In the genomic region with DNA sequence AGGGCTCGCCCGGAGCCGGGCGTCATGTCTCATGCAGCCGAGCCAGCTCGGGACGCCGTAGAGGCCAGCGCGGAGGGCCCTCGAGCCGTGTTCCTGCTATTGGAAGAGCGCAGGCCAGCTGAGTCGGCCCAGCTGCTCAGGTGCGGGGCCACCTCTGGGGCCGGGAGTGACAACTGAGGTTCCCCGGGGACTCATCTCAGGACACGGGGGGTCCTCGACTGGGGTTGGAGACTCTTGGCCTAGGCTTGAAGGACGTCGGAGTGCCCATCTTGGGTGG, we compare ENCODE assay signal across 9 mouse cellular contexts. TPM values are rescaled to one million over a fixed set of nuclear protein-coding genes. Genes with fewer than 3 reads are reported as not detected.
DNase-seq lines count a peak whose midpoint lies in the region; ATAC-seq and TF ChIP-seq lines count a peak whose summit lies in the region.
"Had no signal": no experiment of that assay in that cellular context is flagged by ENCODE, and none has a peak within 500 bp of the region (broad histone marks: within the 10 kb centered on the region; RNA-seq: fewer than 3 reads in every experiment).

No protein-coding gene starts in this region.

- peak overlapping the region; percentile 91 for H3K27ac ChIP-seq in gastrocnemius, adult 2 months
- H3K27ac ChIP-seq in testis, adult 2 months (ENCODE audit: control insufficient read depth, insufficient read depth, low read depth, low read length) = peak overlapping the region; percentile 51
- peak overlapping the region; percentile 77 for H3K27ac ChIP-seq in limb, embryonic 15.5 days
- peak overlapping the region; percentile 89 for H3K27ac ChIP-seq in stomach, postnatal 0 days (replicated peaks)

- H3K4me3 ChIP-seq in gastrocnemius, adult 2 months = peak overlapping the region; percentile 88
- peak overlapping the region; percentile 88 for H3K4me3 ChIP-seq in testis, adult 2 months (ENCODE audit: control insufficient read depth, low read depth, low read length)
- H3K4me3 ChIP-seq in limb, embryonic 15.5 days = peak overlapping the region; percentile 62
- H3K4me3 ChIP-seq in stomach, postnatal 0 days (ENCODE audit: low read depth, low read length) = peak overlapping the region; percentile 54

- H3K9ac ChIP-seq in limb, embryonic 15.5 days = peak overlapping the region; percentile 56
- H3K9ac ChIP-seq in stomach, postnatal 0 days (ENCODE audit: low read length) = peak overlapping the region; percentile 71

- no peak for TF ChIP-seq CTCF in gastrocnemius, adult 2 months (IDR thresholded peaks at IDR 0.05)
- no peak for TF ChIP-seq CTCF in testis, adult 2 months (IDR thresholded peaks at IDR 0.05; ENCODE audit: control insufficient read depth, insufficient read depth, insufficient replicate concordance, low read depth, low read length)
- TF ChIP-seq CTCF in stomach, postnatal 0 days (IDR thresholded peaks at IDR 0.05; ENCODE audit: low read depth) = no peak

- no peaks in the 10 kb centered on the region for H3K36me3 ChIP-seq in testis, adult 2 months (ENCODE audit: control insufficient read depth, insufficient read depth, low read length)
- H3K36me3 ChIP-seq in limb, embryonic 15.5 days = peaks cover 14% of the 10 kb centered on the region
- H3K36me3 ChIP-seq in stomach, postnatal 0 days (ENCODE audit: control insufficient read depth, insufficient read depth, low read length) = no peaks in the 10 kb centered on the region

- no peaks in the 10 kb centered on the region for H3K27me3 ChIP-seq in testis, adult 2 months (ENCODE audit: control insufficient read depth, insufficient read depth, low read length)
- no peaks in the 10 kb centered on the region for H3K27me3 ChIP-seq in limb, embryonic 15.5 days
- H3K27me3 ChIP-seq in stomach, postnatal 0 days (ENCODE audit: control insufficient read depth, insufficient read depth, low read length) = no peaks in the 10 kb centered on the region

- ATAC-seq in limb, embryonic 15.5 days (ENCODE audit: insufficient number of reproducible peaks, low FRiP score, low TSS enrichment, low read depth) = no peak
- ATAC-seq in stomach, postnatal 0 days (ENCODE audit: low FRiP score, low TSS enrichment) = no peak

- no peak for TF ChIP-seq EP300 in stomach, postnatal 0 days (optimal IDR thresholded peaks at IDR 0.05)

- no peaks in the 10 kb centered on the region for H3K9me3 ChIP-seq in limb, embryonic 15.5 days
- no peaks in the 10 kb centered on the region for H3K9me3 ChIP-seq in stomach, postnatal 0 days (ENCODE audit: control insufficient read depth, low read length)

- no peak for DNase-seq in gastrocnemius, adult 2 months
- DNase-seq in gastrocnemius, adult 18-20 months (ENCODE audit: low spot score) = no peak
- DNase-seq in testis, postnatal 10 days (ENCODE audit: low spot score) = no peak
- no peak for DNase-seq in stomach, postnatal 0 days (ENCODE audit: low spot score)
- no peak for DNase-seq in adrenal gland, adult 18-20 months (ENCODE audit: low spot score in 2 of 2)
- DNase-seq in natural killer cell, adult 2 months (ENCODE audit: low spot score in 2 of 2) = no peak

- peaks cover 7% of the 10 kb centered on the region for H3K4me1 ChIP-seq in testis, adult 2 months (ENCODE audit: control insufficient read depth, insufficient read depth, low read length)
- H3K4me1 ChIP-seq in limb, embryonic 15.5 days = peaks cover 20% of the 10 kb centered on the region
- no peaks in the 10 kb centered on the region for H3K4me1 ChIP-seq in stomach, postnatal 0 days (replicated peaks; ENCODE audit: control insufficient read depth, insufficient read depth)

- intact Hi-C loops in gastrocnemius, adult 2 months (cut with DNase I) = loop anchor here (1.0 kb wide), 1 partner anchor 25 kb away; no protein-coding TSS in a partner anchor

- 28% methylated on average over 21 of the region's 21 CpGs for WGBS in limb, embryonic 15.5 days
- 19% methylated on average over 16 of the region's 21 CpGs for WGBS in stomach, postnatal 0 days

- TF ChIP-seq POLR2A in testis, adult 2 months (IDR thresholded peaks at IDR 0.05; ENCODE audit: control insufficient read depth, low read depth, low read length) = no peak

- peak overlapping the region; percentile 55 for H3K4me2 ChIP-seq in limb, embryonic 15.5 days
- H3K4me2 ChIP-seq in stomach, postnatal 0 days (replicated peaks; ENCODE audit: low read depth) = peak overlapping the region; percentile 61

RNA-seq across cellular contexts. Expression of gene Tfe3, which starts 0.5 kb away (rescaled TPM):
- total RNA-seq in gastrocnemius, adult 2 months (2021) = 10 to 100 TPM; 10.9 to 11.1 TPM
- 1 to 10 TPM; 7.9 to 9.2 TPM for total RNA-seq in gastrocnemius, adult 18-20 months (2021)
- 11.9 and 14.2 TPM in 2 replicates for polyA plus RNA-seq in testis, adult 2 months (2012; rRNA removed)
- polyA plus RNA-seq in limb, embryonic 15.5 days (2015; fragmentation: Nextera tagmentation; extraction: Ambion mirVana) = 30.5 and 31.9 TPM in 2 replicates
- 17.3 and 18.2 TPM in 2 replicates for polyA plus RNA-seq in stomach, postnatal 0 days (2015; fragmentation: Nextera tagmentation; extraction: Ambion mirVana)
- total RNA-seq in adrenal gland, adult 18-20 months (2021) = 10 to 100 TPM; 41.9 to 56.9 TPM

RNA-seq across cellular contexts. Expression of gene Ccdc120, which starts 12.2 kb away (rescaled TPM):
- total RNA-seq in gastrocnemius, adult 2 months (2021) = under 1 TPM; 0.28 to 0.75 TPM
- total RNA-seq in gastrocnemius, adult 18-20 months (2021) = under 1 TPM; 0.34 to 0.50 TPM
- polyA plus RNA-seq in testis, adult 2 months (2012; rRNA removed) = 1.8 and 3.2 TPM in 2 replicates
- 14.9 and 21.8 TPM in 2 replicates for polyA plus RNA-seq in limb, embryonic 15.5 days (2015; fragmentation: Nextera tagmentation; extraction: Ambion mirVana)
- polyA plus RNA-seq in stomach, postnatal 0 days (2015; fragmentation: Nextera tagmentation; extraction: Ambion mirVana) = 21.5 and 23.0 TPM in 2 replicates
- total RNA-seq in adrenal gland, adult 18-20 months (2021) = 1 to 10 TPM; 2.0 to 2.6 TPM
- total RNA-seq: neutrophil, adult 5-6 weeks had no signal

RNA-seq across cellular contexts. Expression of gene Gripap1, which starts 26.7 kb away (rescaled TPM):
- 10 to 100 TPM; 16.7 to 22.8 TPM for total RNA-seq in gastrocnemius, adult 2 months (2021)
- total RNA-seq in gastrocnemius, adult 18-20 months (2021) = 10 to 100 TPM; 16.7 to 19.5 TPM
- polyA plus RNA-seq in testis, adult 2 months (2012; rRNA removed) = 11.3 and 11.9 TPM in 2 replicates
- 37.8 and 40.3 TPM in 2 replicates for polyA plus RNA-seq in limb, embryonic 15.5 days (2015; fragmentation: Nextera tagmentation; extraction: Ambion mirVana)
- 20.0 and 20.9 TPM in 2 replicates for polyA plus RNA-seq in stomach, postnatal 0 days (2015; fragmentation: Nextera tagmentation; extraction: Ambion mirVana)
- total RNA-seq in adrenal gland, adult 18-20 months (2021) = 10 to 100 TPM; 52.4 to 54.4 TPM

RNA-seq across cellular contexts. Expression of gene Praf2, which starts 34.6 kb away (rescaled TPM):
- 1 to 10 TPM; 3.3 to 6.7 TPM for total RNA-seq in gastrocnemius, adult 2 months (2021)
- 1 to 10 TPM; 5.0 to 5.6 TPM for total RNA-seq in gastrocnemius, adult 18-20 months (2021)
- 1.5 and 2.8 TPM in 2 replicates for polyA plus RNA-seq in testis, adult 2 months (2012; rRNA removed)
- 80.8 and 86.1 TPM in 2 replicates for polyA plus RNA-seq in limb, embryonic 15.5 days (2015; fragmentation: Nextera tagmentation; extraction: Ambion mirVana)
- polyA plus RNA-seq in stomach, postnatal 0 days (2015; fragmentation: Nextera tagmentation; extraction: Ambion mirVana) = 23.8 and 26.0 TPM in 2 replicates
- total RNA-seq in adrenal gland, adult 18-20 months (2021) = 10 to 100 TPM; 12.1 to 16.3 TPM

RNA-seq across cellular contexts. Expression of gene Gm45208, which starts 40.8 kb away (rescaled TPM):
- total RNA-seq in gastrocnemius, adult 2 months (2021) = not detected
- total RNA-seq in gastrocnemius, adult 18-20 months (2021) = under 1 TPM in 1 of 2 experiments, not detected in 1; 0.45 TPM
- 0.32 and 0.40 TPM in 2 replicates for polyA plus RNA-seq in testis, adult 2 months (2012; rRNA removed)
- 0.20 TPM in 1 of 2 replicates, not detected in the other for polyA plus RNA-seq in limb, embryonic 15.5 days (2015; fragmentation: Nextera tagmentation; extraction: Ambion mirVana)
- polyA plus RNA-seq in stomach, postnatal 0 days (2015; fragmentation: Nextera tagmentation; extraction: Ambion mirVana) = not detected in 2 replicates
- total RNA-seq in adrenal gland, adult 18-20 months (2021) = under 1 TPM in 1 of 2 experiments, not detected in 1; 0.58 TPM
